Mouse (Mus musculus) forebrain, embryonic 16.5 days (tissue): ENCODE results near the gene Rorc. TPM values are rescaled to one million over a fixed set of nuclear protein-coding genes. Genes with fewer than 3 reads are reported as not detected.

Source experiments
- ATAC-seq: fragments of 200-750 bp; cut with Nextera tagmentation; 2 replicates; pipeline ENCODE4 v1.8.0; 2017; ENCODE audit warnings: mild to moderate bottlenecking, moderate library complexity
- H3K27ac ChIP-seq: fragments of 300-500 bp; sonication (generic); 2 replicates; pipeline ENCODE4 v1.5.1; 2014; ENCODE audit warnings: low read length, control low read depth
- H3K27me3 ChIP-seq: fragments of 300-500 bp; sonication (generic); replicated peaks from 2 replicates; pipeline ENCODE4 v1.6.1; 2014; ENCODE audit warnings: low read length; ENCODE audit not compliant: control insufficient read depth, insufficient read depth
- H3K36me3 ChIP-seq: fragments of 300-500 bp; sonication (generic); 2 replicates; pipeline ENCODE4 v1.6.1; 2014; ENCODE audit not compliant: control insufficient read depth, insufficient read depth
- H3K4me1 ChIP-seq: fragments of 300-500 bp; sonication (generic); replicated peaks from 2 replicates; pipeline ENCODE4 v1.6.1; 2014; ENCODE audit warnings: low read length; ENCODE audit not compliant: control insufficient read depth, insufficient read depth
- H3K4me2 ChIP-seq: fragments of 300-500 bp; sonication (generic); 2 replicates; pipeline ENCODE4 v1.6.1; 2014; ENCODE audit warnings: mild to moderate bottlenecking, low read length, control low read depth
- H3K4me3 ChIP-seq: fragments of 300-500 bp; sonication (generic); replicated peaks from 2 replicates; pipeline ENCODE4 v1.5.1; 2014; ENCODE audit warnings: mild to moderate bottlenecking, low read length, control low read depth
- H3K9ac ChIP-seq: fragments of 300-500 bp; sonication (generic); replicated peaks from 2 replicates; pipeline ENCODE4 v1.6.1; 2014; ENCODE audit warnings: low read depth, low read length, control low read depth
- H3K9me3 ChIP-seq: fragments of 300-500 bp; sonication (generic); 2 replicates; pipeline ENCODE4 v1.6.1; 2016; ENCODE audit warnings: low read length; ENCODE audit not compliant: control insufficient read depth
- WGBS: fragments of 180-500 bp; shearing (Covaris S2); extraction: QIAGEN DNeasy Blood & Tissue Kit; methylation state at CpG from one replicate; pipeline ENCODE4 v1.1.7; 2014; 5-methylcytosine and 5-hydroxymethylcytosine counted together
- polyA plus RNA-seq: library from polyadenylated mRNA; unstranded; fragments of >200 nt; fragmentation: Nextera tagmentation; extraction: Ambion mirVana; gene quantifications from 2 replicates; pipeline ENCODE4 v1.2.1, GENCODE M21; 2015

Gene Rorc
- polyA plus RNA-seq, 1 experiment from 2014 or later: 0.54 TPM

- ATAC-seq: no peak
- Histone ChIP-seq H3K9me3 (no peaks in the 10 kb centered on the region), H3K36me3 (no peaks in the 10 kb centered on the region), H3K4me2 (no peak overlapping the region), H3K27me3 (no peaks in the 10 kb centered on the region), H3K4me1 (no peaks in the 10 kb centered on the region), H3K27ac (no peak overlapping the region), H3K9ac (no peak overlapping the region), H3K4me3 (no peak overlapping the region)
- WGBS: 66% methylated on average over 4 of the region's 4 CpGs
Measured at GRCm38 (mm10) chr3:94386671-94387070, 14.1 kb downstream of the Rorc start.

GRCm38 (mm10) chr3:94387391-94387790, 14.8 kb downstream of the Rorc start:
- Histone ChIP-seq H3K27me3 (no peaks in the 10 kb centered on the region), H3K9ac (no peak overlapping the region), H3K27ac (no peak overlapping the region), H3K4me2 (no peak overlapping the region), H3K4me3 (no peak overlapping the region), H3K36me3 (no peaks in the 10 kb centered on the region), H3K4me1 (no peaks in the 10 kb centered on the region), H3K9me3 (no peaks in the 10 kb centered on the region)
- ATAC-seq: no peak
- WGBS: 83% methylated on average over 10 of the region's 10 CpGs

DNA sequence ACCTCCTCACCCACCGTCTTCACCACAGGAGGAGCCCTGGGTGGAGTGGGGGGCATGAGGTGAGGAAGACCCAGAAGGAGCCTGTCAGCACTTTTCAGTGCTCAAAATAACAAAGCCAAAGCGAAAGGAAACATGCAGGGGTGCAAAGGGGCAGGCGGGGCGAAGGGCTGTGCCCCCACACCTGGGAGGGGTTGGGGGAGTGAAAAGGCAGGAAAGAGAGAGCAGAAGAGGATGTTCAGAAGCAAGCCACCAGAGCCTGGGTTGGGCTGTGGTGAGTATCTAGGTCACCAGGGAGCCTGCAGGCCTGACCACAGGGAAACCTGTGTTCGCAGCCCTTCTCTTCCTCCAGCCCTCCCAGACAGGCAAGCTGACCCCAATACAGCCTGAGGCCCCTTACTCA, 15.5 kb downstream of the Rorc start:
- WGBS: 90% methylated on average over 5 of the region's 5 CpGs
- no peak for ATAC-seq
- no peak overlapping the region for H3K27ac ChIP-seq
- H3K9ac ChIP-seq: no peak overlapping the region
- H3K4me1 ChIP-seq: no peaks in the 10 kb centered on the region
- H3K4me2 ChIP-seq: no peak overlapping the region
- no peaks in the 10 kb centered on the region for H3K9me3 ChIP-seq
- H3K36me3 ChIP-seq: no peaks in the 10 kb centered on the region
- H3K27me3 ChIP-seq: no peaks in the 10 kb centered on the region
- no peak overlapping the region for H3K4me3 ChIP-seq

- Histone ChIP-seq H3K4me3 (no peak overlapping the region), H3K9ac (no peak overlapping the region), H3K27ac (no peak overlapping the region), H3K27me3 (no peaks in the 10 kb centered on the region), H3K4me1 (no peaks in the 10 kb centered on the region), H3K36me3 (no peaks in the 10 kb centered on the region), H3K4me2 (no peak overlapping the region), H3K9me3 (no peaks in the 10 kb centered on the region)
- WGBS: 96% methylated on average over 16 of the region's 16 CpGs
- no peak for ATAC-seq
Measured at GRCm38 (mm10) chr3:94389420-94389819, 16.8 kb downstream of the Rorc start.

DNA sequence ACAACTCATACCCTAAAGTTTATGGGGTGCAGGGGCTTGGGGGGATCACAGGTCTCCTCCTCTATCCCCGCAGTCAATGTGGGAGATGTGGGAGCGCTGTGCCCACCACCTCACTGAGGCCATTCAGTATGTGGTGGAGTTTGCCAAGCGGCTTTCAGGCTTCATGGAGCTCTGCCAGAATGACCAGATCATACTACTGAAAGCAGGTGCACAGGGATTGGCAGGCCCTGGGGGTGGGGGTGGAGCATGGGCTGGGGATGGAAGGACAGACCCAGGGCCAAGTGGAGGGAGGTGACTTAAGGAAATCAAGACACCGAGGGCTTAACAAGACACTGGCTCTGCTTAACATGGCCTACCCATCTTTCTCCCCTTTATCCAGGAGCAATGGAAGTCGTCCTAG, 18.4 kb downstream of the Rorc start:
- 77% methylated on average over 5 of the region's 5 CpGs for WGBS
- no peaks in the 10 kb centered on the region for H3K4me1 ChIP-seq
- H3K9ac ChIP-seq: no peak overlapping the region
- H3K27me3 ChIP-seq: no peaks in the 10 kb centered on the region
- no peak overlapping the region for H3K4me2 ChIP-seq
- H3K27ac ChIP-seq: no peak overlapping the region
- no peaks in the 10 kb centered on the region for H3K9me3 ChIP-seq
- ATAC-seq: no peak
- H3K36me3 ChIP-seq: no peaks in the 10 kb centered on the region
- H3K4me3 ChIP-seq: no peak overlapping the region

- no peak for ATAC-seq
- no peak overlapping the region for H3K4me2 ChIP-seq
- WGBS: 88% methylated on average over 2 of the region's 2 CpGs
Measured at GRCm38 (mm10) chr3:94392128-94392527, 19.5 kb downstream of the Rorc start.

GRCm38 (mm10) chr3:94393049-94393448, 20.5 kb downstream of the Rorc start:
- no peak for ATAC-seq
- no peaks in the 10 kb centered on the region for H3K36me3 ChIP-seq
- no peaks in the 10 kb centered on the region for H3K9me3 ChIP-seq
- no peak overlapping the region for H3K27ac ChIP-seq
- no peaks in the 10 kb centered on the region for H3K4me1 ChIP-seq
- no peak overlapping the region for H3K4me3 ChIP-seq
- no peak overlapping the region for H3K9ac ChIP-seq
- WGBS: 77% methylated on average over 4 of the region's 4 CpGs
- H3K4me2 ChIP-seq: no peak overlapping the region
- no peaks in the 10 kb centered on the region for H3K27me3 ChIP-seq

More at GRCm38 (mm10) chr3:94392128-94392527, 19.5 kb downstream of the Rorc start:
- no peaks in the 10 kb centered on the region for H3K36me3 ChIP-seq
- no peak overlapping the region for H3K27ac ChIP-seq
- H3K9me3 ChIP-seq: no peaks in the 10 kb centered on the region
- no peaks in the 10 kb centered on the region for H3K27me3 ChIP-seq
- H3K4me1 ChIP-seq: no peaks in the 10 kb centered on the region
- no peak overlapping the region for H3K9ac ChIP-seq
- no peak overlapping the region for H3K4me3 ChIP-seq

GRCm38 (mm10) chr3:94396336-94396735, 23.7 kb downstream of the Rorc start:
- no peaks in the 10 kb centered on the region for H3K36me3 ChIP-seq
- 67% methylated on average over 1 of the region's 1 CpGs for WGBS
- no peak overlapping the region for H3K4me2 ChIP-seq
- H3K27me3 ChIP-seq: no peaks in the 10 kb centered on the region
- no peak overlapping the region for H3K4me3 ChIP-seq
- no peaks in the 10 kb centered on the region for H3K9me3 ChIP-seq
- no peak overlapping the region for H3K27ac ChIP-seq
- no peak for ATAC-seq
- H3K9ac ChIP-seq: no peak overlapping the region
- H3K4me1 ChIP-seq: peaks cover 16% of the 10 kb centered on the region

- 94% methylated on average over 4 of the region's 4 CpGs for whole genome bisulfite sequencing
- H3K9ac ChIP-seq: no peak overlapping the region
- no peaks in the 10 kb centered on the region for H3K9me3 ChIP-seq
- no peaks in the 10 kb centered on the region for H3K27me3 ChIP-seq
- H3K27ac ChIP-seq: no peak overlapping the region
- H3K4me1 ChIP-seq: peaks cover 16% of the 10 kb centered on the region
- H3K4me2 ChIP-seq: no peak overlapping the region
- H3K4me3 ChIP-seq: no peak overlapping the region
- ATAC-seq: no peak
- H3K36me3 ChIP-seq: no peaks in the 10 kb centered on the region
Measured at GRCm38 (mm10) chr3:94396851-94397250, 24.3 kb downstream of the Rorc start.

GRCm38 (mm10) chr3:94398217-94398616, 25.6 kb downstream of the Rorc start, which contains the start of gene Lingo4:
Gene Lingo4, plus strand, starts transcription at chr3:94398517.
- ATAC-seq: no peak
- Histone ChIP-seq H3K4me2 (peak within 1 kb of the TSS; percentile 78), H3K9ac (peak within 1 kb of the TSS; percentile 67), H3K36me3 (no peaks in the 10 kb centered on the region), H3K9me3 (no peaks in the 10 kb centered on the region), H3K27me3 (no peaks in the 10 kb centered on the region), H3K27ac (no peak within 1 kb of the TSS), H3K4me3 (peak within 1 kb of the TSS; percentile 44), H3K4me1 (peaks cover 16% of the 10 kb centered on the region)
- WGBS: 75% methylated on average over 6 of the region's 6 CpGs
